Mouse (Mus musculus): ENCODE results near the gene Dnaaf1. TPM values are rescaled to one million over a fixed set of nuclear protein-coding genes. Genes with fewer than 3 reads are reported as not detected.

Gene Dnaaf1
- polyA plus RNA-seq, 1 experiment = not detected

DNA sequence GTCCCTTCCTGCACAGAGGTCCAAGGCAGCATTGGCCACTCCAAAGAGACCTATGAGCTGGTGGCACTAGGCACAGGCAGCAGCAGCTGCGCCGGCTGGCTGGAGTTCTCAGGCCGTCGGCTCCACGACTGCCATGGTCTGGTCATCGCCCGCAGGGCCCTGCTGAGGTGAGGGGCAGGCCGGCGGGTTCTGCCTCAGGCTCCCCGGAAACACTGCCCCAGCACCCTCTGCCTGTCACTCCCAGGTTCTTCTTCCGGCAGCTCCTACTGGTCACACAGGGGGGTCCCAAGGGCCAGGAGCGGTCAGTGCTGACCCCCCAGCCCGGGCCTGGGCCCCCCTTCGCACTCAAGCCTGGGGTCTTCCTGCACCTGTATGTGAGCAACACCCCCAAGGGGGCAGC lies 40.1 kb downstream of the Dnaaf1 start:
- 79% methylated on average over 14 of the region's 14 CpGs for WGBS
- Histone ChIP-seq H3K27ac (ENCODE audit: insufficient read depth, low read depth, low read length) (no peak overlapping the region), H3K4me3 (ENCODE audit: insufficient read depth, low read depth, low read length) (no peak overlapping the region), H3K4me1 (ENCODE audit: control insufficient read depth, insufficient read depth, low read length) (no peaks in the 10 kb centered on the region)
- TF ChIP-seq POLR2A (IDR thresholded peaks at IDR 0.05; ENCODE audit: insufficient read depth, low read depth, low read length) = no peak
- no peak for TF ChIP-seq CTCF (IDR thresholded peaks at IDR 0.05; ENCODE audit: insufficient read depth, low read depth, low read length)

DNA sequence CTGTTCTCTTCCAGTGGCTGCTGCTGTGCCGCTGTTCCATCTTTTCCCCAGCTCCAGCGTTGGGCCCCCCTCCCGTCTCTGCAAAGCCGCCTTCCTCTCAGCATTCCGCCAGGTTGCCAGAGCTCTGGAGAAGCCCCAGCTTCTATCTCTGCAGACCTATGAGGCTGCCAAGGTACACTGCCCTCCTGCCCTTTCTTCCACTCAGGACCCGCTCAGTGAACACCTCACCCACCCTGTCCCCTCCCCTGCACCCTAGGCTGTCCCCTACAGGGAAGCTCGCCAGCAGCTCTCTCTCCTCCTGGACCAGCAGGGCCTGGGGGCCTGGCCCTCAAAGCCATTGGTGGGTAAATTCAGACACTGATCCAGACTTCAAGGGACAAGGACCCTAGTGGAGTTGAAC lies 41.3 kb downstream of the Dnaaf1 start:
- WGBS = 80% methylated on average over 7 of the region's 7 CpGs

DNA sequence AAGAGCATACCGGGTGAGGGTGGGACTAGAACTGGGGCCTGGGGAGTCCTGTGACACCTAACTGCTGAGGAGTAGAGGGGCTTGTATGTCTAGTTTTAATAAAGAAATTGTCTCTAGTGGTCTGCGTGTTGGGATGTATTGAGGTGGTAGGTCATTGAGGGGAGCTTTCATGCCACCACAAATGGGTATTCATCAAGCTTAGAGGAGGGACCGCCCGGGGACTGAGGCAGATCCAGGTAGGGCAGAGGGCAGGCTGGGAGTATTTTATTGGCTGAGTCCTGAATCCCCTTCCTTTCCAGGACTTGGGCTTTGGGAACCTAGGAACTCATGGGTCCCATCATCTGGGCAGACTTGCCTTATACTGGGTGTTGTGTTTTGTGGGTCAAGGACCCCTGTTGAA lies 41.8 kb downstream of the Dnaaf1 start:
- 85% methylated on average over 4 of the region's 4 CpGs for WGBS
- Histone ChIP-seq H3K4me3 (ENCODE audit: insufficient read depth, low read depth, low read length) (no peak overlapping the region), H3K27ac (ENCODE audit: insufficient read depth, low read depth, low read length) (no peak overlapping the region), H3K4me1 (ENCODE audit: control insufficient read depth, insufficient read depth, low read length) (no peaks in the 10 kb centered on the region)
- TF ChIP-seq POLR2A (IDR thresholded peaks at IDR 0.05; ENCODE audit: insufficient read depth, low read depth, low read length) (no peak), CTCF (IDR thresholded peaks at IDR 0.05; ENCODE audit: insufficient read depth, low read depth, low read length) (no peak)

More for the DNA sequence above, 41.3 kb downstream of the Dnaaf1 start:
- Histone ChIP-seq H3K27ac (ENCODE audit: insufficient read depth, low read depth, low read length) (no peak overlapping the region), H3K4me3 (ENCODE audit: insufficient read depth, low read depth, low read length) (no peak overlapping the region), H3K4me1 (ENCODE audit: control insufficient read depth, insufficient read depth, low read length) (no peaks in the 10 kb centered on the region)
- TF ChIP-seq CTCF (IDR thresholded peaks at IDR 0.05; ENCODE audit: insufficient read depth, low read depth, low read length) (no peak), POLR2A (IDR thresholded peaks at IDR 0.05; ENCODE audit: insufficient read depth, low read depth, low read length) (no peak)

DNA sequence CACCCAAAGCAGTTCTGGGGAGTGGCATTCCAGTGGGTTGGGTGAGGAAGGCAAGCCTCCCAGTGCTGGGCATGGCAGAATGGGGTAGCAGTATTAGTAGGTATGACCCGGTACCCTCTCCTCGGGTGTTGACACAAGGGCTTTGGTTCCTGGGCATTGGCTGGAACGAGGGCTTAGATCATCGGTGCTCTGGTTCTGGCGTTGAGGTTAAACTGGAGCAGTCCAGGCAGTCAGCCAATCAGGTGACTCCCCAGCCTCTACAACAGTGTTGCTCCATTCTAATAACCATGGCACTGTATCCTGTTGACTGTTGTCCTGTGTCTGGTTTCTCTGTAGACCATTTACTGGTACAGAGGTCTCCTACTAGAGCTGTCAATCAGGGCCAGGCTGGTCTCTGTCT lies 42.6 kb downstream of the Dnaaf1 start:
- no peak for TF ChIP-seq POLR2A (IDR thresholded peaks at IDR 0.05; ENCODE audit: insufficient read depth, low read depth, low read length)
- TF ChIP-seq CTCF (IDR thresholded peaks at IDR 0.05; ENCODE audit: insufficient read depth, low read depth, low read length) = no peak
- no peak overlapping the region for H3K27ac ChIP-seq (ENCODE audit: insufficient read depth, low read depth, low read length)
- 71% methylated on average over 5 of the region's 5 CpGs for WGBS
- H3K4me1 ChIP-seq (ENCODE audit: control insufficient read depth, insufficient read depth, low read length) = no peaks in the 10 kb centered on the region
- H3K4me3 ChIP-seq (ENCODE audit: insufficient read depth, low read depth, low read length) = no peak overlapping the region

DNA sequence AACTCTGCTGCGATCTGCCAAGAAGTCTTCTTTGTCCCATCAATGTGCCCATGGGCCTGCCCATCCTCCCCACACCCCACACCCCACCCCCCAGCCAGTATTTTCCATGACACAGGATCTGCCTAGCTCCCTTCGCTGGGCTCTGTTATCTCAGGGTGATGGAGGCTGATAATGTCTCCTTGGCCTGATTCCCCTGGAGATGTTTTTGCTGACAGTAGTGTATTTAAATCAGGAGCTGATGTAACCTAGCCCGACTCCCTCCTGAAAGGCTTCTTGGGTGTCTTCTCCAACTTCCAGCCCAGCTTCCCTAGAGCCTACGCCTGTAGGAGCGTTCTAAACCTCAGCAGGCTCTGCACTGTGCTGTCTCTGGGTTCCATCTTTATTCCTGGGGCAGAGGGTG lies 43.9 kb downstream of the Dnaaf1 start:
- no peak for TF ChIP-seq POLR2A (IDR thresholded peaks at IDR 0.05; ENCODE audit: insufficient read depth, low read depth, low read length)
- no peak for TF ChIP-seq CTCF (IDR thresholded peaks at IDR 0.05; ENCODE audit: insufficient read depth, low read depth, low read length)
- Histone ChIP-seq H3K27ac (ENCODE audit: insufficient read depth, low read depth, low read length) (no peak overlapping the region), H3K4me1 (ENCODE audit: control insufficient read depth, insufficient read depth, low read length) (no peaks in the 10 kb centered on the region), H3K4me3 (ENCODE audit: insufficient read depth, low read depth, low read length) (no peak overlapping the region)
- WGBS = 65% methylated on average over 5 of the region's 5 CpGs

DNA sequence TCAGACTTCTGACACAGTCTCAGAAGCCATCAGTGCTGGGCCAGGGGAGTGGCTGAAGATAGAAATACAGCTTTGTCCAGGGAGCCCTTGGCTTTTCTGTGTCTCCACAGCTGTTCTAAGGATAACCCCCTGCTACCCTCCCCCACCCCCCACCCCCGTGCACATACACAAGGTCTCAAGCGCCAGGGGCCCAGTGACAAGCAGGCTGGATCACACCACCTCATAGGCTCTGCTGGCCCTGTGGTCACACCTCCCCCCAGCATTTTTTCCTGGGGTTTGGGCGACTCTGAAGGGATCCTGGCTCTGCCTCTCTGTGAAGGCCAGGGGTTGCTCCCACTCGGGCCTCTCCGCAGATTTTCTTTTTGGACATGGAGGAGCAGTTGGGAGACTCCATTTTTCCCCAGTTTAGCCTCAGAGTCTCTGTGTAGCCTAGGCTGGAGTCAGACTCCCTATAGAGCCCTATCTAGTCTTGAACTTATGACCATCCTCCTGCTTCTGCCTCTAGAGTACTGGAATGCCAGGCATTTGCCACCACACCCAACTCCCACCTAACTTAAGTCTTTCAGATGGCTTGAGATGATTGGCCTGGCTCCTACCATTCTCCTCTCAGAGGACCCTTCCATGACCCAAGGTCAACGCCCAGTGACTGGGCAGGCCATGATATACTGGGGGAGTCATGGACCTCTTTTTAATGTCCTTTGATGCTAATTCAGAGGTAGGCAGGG lies 45.2 kb downstream of the Dnaaf1 start:
- Histone ChIP-seq H3K4me1 (ENCODE audit: control insufficient read depth, insufficient read depth, low read length) (no peaks in the 10 kb centered on the region), H3K4me3 (ENCODE audit: insufficient read depth, low read depth, low read length) (no peak overlapping the region), H3K27ac (ENCODE audit: insufficient read depth, low read depth, low read length) (no peak overlapping the region)
- no peak for TF ChIP-seq POLR2A (IDR thresholded peaks at IDR 0.05; ENCODE audit: insufficient read depth, low read depth, low read length)
- no peak for TF ChIP-seq CTCF (IDR thresholded peaks at IDR 0.05; ENCODE audit: insufficient read depth, low read depth, low read length)
- 75% methylated on average over 6 of the region's 6 CpGs for WGBS

DNA sequence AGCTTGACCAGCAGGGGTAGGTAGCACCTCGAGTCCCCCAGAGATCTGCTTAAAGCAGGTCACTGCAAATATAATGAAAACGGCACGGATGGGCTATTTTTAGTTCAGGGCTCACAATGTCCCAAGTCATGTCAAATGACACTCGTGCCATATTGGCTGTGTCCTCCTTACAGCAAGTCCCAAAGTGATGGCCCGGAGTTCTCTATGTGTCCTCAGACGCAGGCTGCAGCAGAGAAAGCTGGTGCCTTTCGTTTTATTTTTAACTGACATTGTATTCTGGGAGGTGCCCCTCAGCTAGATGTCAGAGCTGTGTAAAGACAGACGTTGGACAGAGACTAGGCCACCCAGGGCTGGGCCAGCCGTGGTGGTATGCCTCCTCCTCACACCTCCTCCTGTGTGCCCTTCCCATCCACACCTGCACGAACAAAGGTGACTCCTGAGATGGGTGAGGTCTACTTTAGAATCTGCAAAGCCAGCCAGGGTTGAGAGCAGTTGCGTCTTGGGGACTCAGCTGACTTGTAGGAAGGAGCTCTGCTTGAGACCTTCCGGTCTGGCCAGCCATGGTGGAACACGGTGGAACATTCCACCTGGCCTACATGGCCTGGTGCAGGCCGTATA lies 45.9 kb downstream of the Dnaaf1 start:
- 90% methylated on average over 14 of the region's 14 CpGs for WGBS
- Histone ChIP-seq H3K27ac (ENCODE audit: insufficient read depth, low read depth, low read length) (no peak overlapping the region), H3K4me1 (ENCODE audit: control insufficient read depth, insufficient read depth, low read length) (no peaks in the 10 kb centered on the region), H3K4me3 (ENCODE audit: insufficient read depth, low read depth, low read length) (no peak overlapping the region)
- TF ChIP-seq POLR2A (IDR thresholded peaks at IDR 0.05; ENCODE audit: insufficient read depth, low read depth, low read length) (no peak), CTCF (IDR thresholded peaks at IDR 0.05; ENCODE audit: insufficient read depth, low read depth, low read length) (no peak)

DNA sequence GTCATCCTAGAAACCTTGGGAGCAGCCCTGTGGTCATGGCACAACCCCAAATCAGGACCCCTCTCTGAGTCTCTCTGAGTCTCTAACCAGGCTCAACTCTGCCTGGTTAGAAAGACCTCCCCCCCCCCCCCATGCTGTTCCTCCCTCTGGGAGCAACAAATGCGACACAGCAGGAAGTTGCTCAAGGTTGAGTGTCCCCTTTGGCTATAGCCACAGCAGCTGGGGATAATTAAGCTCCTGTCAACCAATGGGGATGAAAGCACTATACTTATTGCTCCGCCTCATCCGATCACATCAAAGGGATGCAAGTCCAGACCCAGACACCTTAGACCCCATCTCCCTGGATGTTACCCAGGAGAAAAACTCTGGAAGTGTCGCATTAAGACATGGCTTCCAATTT lies 47.5 kb downstream of the Dnaaf1 start:
- no peak overlapping the region for H3K4me3 ChIP-seq (ENCODE audit: insufficient read depth, low read depth, low read length)
- TF ChIP-seq CTCF (IDR thresholded peaks at IDR 0.05; ENCODE audit: insufficient read depth, low read depth, low read length) (no peak), POLR2A (IDR thresholded peaks at IDR 0.05; ENCODE audit: insufficient read depth, low read depth, low read length) (no peak)
- WGBS = 73% methylated on average over 4 of the region's 4 CpGs
- H3K27ac ChIP-seq (ENCODE audit: insufficient read depth, low read depth, low read length) = no peak overlapping the region
- H3K4me1 ChIP-seq (ENCODE audit: control insufficient read depth, insufficient read depth, low read length) = no peaks in the 10 kb centered on the region

DNA sequence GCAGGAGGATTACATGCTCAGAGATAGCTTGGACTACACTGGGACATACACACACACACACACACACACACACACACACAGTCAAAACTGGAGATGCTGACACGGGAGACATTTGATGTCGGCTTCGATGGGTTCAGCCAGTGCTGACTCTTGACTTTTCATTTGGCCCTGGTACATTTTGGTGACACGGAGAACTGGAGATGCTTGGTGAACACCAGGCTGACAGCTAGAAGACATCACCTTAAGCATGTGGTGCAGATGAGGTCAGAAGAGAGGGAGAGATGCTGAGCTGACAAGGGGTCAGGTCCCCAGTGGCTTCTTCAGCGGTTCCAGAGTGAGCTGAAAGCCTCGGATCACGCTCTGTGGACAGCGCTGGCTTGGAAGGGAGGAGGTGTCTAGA lies 48.0 kb downstream of the Dnaaf1 start:
- no peak overlapping the region for H3K27ac ChIP-seq (ENCODE audit: insufficient read depth, low read depth, low read length)
- H3K4me3 ChIP-seq (ENCODE audit: insufficient read depth, low read depth, low read length) = no peak overlapping the region
- H3K4me1 ChIP-seq (ENCODE audit: control insufficient read depth, insufficient read depth, low read length) = no peaks in the 10 kb centered on the region
- 91% methylated on average over 8 of the region's 8 CpGs for WGBS
- TF ChIP-seq CTCF (IDR thresholded peaks at IDR 0.05; ENCODE audit: insufficient read depth, low read depth, low read length) = no peak
- TF ChIP-seq POLR2A (IDR thresholded peaks at IDR 0.05; ENCODE audit: insufficient read depth, low read depth, low read length) = no peak
